Mouse (Mus musculus) retina, postnatal 1 day (tissue): ENCODE measurements at regions not wholly inside any gene's neighbourhood (a gene's known extent, or its start where the extent isn't known, plus 50 kb on each side); places are given as distances from the start of the nearest gene placed in this dataset.
A peak's percentile ranks its signal among the peaks of the same experiment; 100 is the strongest.

Experiments
- DNase-seq: peaks from one replicate; pipeline ENCODE4 v3.0.0-alpha.2; 2012

DNA sequence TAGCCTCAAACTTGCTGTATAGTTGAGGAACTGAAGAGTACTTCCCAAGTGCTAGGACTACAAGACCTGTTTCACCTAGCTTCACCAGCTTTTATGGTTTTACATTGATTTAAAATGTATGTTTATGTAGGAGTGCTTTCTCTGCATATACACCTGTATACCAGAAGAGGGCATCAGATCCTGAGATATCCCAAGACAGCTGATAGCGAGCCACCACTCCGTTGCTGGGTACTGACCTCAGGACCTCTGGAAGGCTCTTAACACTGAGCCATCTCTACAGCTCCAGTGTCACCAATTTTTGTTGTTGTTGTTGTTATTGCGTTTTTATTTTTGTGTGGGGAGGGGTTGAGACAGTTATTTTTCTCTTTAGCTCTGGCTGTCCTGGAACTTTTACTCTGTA is 55.9 kb upstream of the Ddx3x start:
- peak; percentile 55 for DNase-seq

DNA sequence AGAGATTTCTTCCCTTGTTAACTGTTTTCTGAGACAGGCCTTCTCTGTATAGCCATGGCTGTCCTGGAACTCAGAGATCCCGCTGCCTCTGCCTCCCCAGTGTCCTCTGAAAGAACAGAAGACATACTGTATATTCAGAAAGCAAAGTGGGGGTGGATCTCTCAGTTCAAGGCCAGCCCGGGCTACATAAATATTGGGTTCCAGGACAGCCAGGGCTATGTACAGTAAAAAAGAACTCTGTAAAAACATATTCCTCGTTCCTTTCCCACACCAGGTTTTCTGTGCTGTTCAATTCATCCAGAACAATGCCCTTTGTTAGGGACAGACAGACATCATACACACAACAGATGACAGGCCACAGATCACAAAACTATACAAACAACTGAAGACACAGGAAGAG is 54.3 kb upstream of the Ddx3x start:
- no peak for DNase-seq

DNA sequence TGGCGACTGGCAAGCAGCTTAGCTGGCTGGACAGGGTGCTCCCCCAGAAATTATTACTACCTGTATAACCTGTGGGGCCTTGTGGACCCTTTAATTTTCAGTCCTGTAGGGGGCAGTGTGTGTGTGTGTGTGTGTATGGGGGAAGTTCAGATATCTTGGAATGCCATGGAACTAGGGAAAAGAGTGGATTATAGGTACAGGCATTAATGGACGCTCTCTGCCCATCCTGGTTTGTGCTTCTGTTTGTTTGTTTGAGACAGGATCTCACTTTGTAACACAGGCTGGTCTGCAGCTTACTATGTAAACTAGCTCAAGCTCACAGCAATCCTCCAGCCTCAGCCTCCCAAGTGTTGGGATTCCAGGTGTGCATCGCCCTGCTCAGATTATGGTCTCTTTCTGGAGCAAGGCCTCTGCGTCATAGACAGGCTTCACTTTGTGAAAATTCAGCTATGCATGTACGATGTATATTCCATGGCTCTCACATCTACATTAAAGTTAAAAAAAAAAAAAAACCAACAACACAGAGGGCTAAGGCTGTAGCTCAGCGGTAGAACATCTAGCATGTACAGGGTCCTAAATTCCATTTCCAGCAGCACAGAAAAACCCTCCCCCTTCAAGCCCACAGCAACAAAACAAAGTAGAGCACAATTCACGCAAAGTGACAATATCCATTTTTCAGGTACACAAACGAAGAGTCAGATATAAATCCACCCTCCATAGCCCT is 50.7 kb upstream of the Ddx3x start:
- DNase-seq: peak; percentile 62

DNA sequence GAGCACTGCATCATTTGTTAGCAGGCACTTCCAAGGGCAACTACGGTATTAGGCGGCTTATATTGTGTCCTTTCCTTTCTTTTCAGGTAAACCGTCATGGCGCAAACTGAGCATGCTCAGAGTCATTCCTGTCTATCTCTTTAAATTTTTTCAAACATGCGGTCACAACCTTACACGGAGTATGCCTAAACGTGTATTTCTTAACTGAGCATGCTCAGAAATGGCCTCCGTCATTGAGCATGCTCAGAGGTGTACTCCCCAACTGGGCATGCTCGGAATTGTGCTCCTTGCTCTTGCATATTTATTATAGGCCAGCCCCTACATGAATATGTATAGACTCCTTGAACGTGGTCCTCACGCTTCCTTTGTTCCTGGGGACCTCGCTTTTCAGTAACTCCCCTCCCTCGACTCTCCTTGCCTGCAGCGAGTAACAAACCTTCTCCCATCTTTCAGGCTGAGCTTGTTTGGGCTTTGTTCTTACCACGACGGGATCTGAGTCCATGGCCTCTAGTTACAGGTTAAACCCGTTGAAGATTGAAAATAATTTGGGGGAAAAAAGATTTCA is 50.1 kb upstream of the Ddx3x start:
- peak; percentile 94 for DNase-seq
